Mouse (Mus musculus) embryonic fibroblast, embryonic 13.5 days (primary cell): Measurements from ENCODE around the gene Setd1b. TPM values are rescaled to one million over a fixed set of nuclear protein-coding genes. Genes with fewer than 3 reads are reported as not detected.

Source experiments
- H3K27ac ChIP-seq: 2 replicates; pipeline ENCODE4 v1.5.1; 2012; ENCODE audit warnings: low read length, control low read depth, inconsistent platforms; ENCODE audit not compliant: insufficient read depth
- H3K4me1 ChIP-seq: 2 replicates; pipeline ENCODE4 v1.6.1; 2011; ENCODE audit warnings: low read length; ENCODE audit not compliant: control insufficient read depth, insufficient read depth
- H3K4me3 ChIP-seq: 2 replicates; pipeline ENCODE4 v1.5.1; 2011; ENCODE audit warnings: mild to moderate bottlenecking, control low read depth, low read length; ENCODE audit not compliant: insufficient read depth
- CTCF ChIP-seq: IDR thresholded peaks from 2 replicates; pipeline ENCODE4 v1.5.1; 2011; ENCODE audit warnings: mild to moderate bottlenecking, control low read depth, low read length, moderate library complexity, borderline replicate concordance; ENCODE audit not compliant: insufficient read depth
- POLR2A ChIP-seq: IDR thresholded peaks from 2 replicates; pipeline ENCODE4 v1.6.1; 2011; ENCODE audit warnings: low read depth, mild to moderate bottlenecking, control low read depth, low read length, moderate library complexity
- polyA plus RNA-seq: library from polyadenylated mRNA; stranded (reverse); fragments of >200 nt; gene quantifications from 2 replicates; pipeline ENCODE4 v1.2.4, GENCODE M21; 2011; ENCODE audit warnings: low read depth; ENCODE audit not compliant: missing spikeins, insufficient read length

Gene Setd1b
- polyA plus RNA-seq, 1 experiment: 15.1 TPM

- peaks cover 8% of the 10 kb centered on the region for H3K4me1 ChIP-seq
These were observed 2.0 kb upstream of the Setd1b start for GRCm38 (mm10) chr5:123139722-123140627.

GRCm38 (mm10) chr5:123140694-123141554 lies 1.1 kb upstream of the Setd1b start:
- Histone ChIP-seq H3K4me3 (peak overlapping the region; percentile 82), H3K27ac (peak overlapping the region; percentile 91), H3K4me1 (peaks cover 7% of the 10 kb centered on the region; the same call in 1 of the 2 replicates)
- no peak for TF ChIP-seq CTCF
- peak; percentile 95 for TF ChIP-seq POLR2A

More at GRCm38 (mm10) chr5:123139722-123140627, 2.0 kb upstream of the Setd1b start:
- TF ChIP-seq CTCF (no peak), POLR2A (peak; percentile 82)
- Histone ChIP-seq H3K27ac (peak overlapping the region; percentile 100), H3K4me3 (peak overlapping the region; percentile 53)

- TF ChIP-seq POLR2A: peak; percentile 48; the same call in 1 of the 2 replicates
- TF ChIP-seq CTCF: no peak
- Histone ChIP-seq H3K4me1 (peaks cover 7% of the 10 kb centered on the region; the same call in 1 of the 2 replicates), H3K4me3 (peak overlapping the region; percentile 82), H3K27ac (peak overlapping the region; percentile 91)
These were observed 335 bp upstream of the Setd1b start for GRCm38 (mm10) chr5:123141555-123142160.

- TF ChIP-seq CTCF (no peak), POLR2A (no peak)
- peak overlapping the region; percentile 82 for H3K4me3 ChIP-seq
These were observed 1.4 kb downstream of the Setd1b start for GRCm38 (mm10) chr5:123143251-123143970.

GRCm38 (mm10) chr5:123143971-123144745 lies 2.2 kb downstream of the Setd1b start:
- TF ChIP-seq CTCF: no peak
- no peak for TF ChIP-seq POLR2A
- H3K27ac ChIP-seq: no peak overlapping the region
- peaks cover 12% of the 10 kb centered on the region; the same call in 1 of the 2 replicates for H3K4me1 ChIP-seq
- peak overlapping the region; percentile 82 for H3K4me3 ChIP-seq

More at GRCm38 (mm10) chr5:123143251-123143970, 1.4 kb downstream of the Setd1b start:
- peaks cover 7% of the 10 kb centered on the region; the same call in 1 of the 2 replicates for H3K4me1 ChIP-seq
- H3K27ac ChIP-seq: no peak overlapping the region

- no peak overlapping the region for H3K27ac ChIP-seq
- TF ChIP-seq CTCF (no peak), POLR2A (no peak)
- peaks cover 16% of the 10 kb centered on the region; the same call in 1 of the 2 replicates for H3K4me1 ChIP-seq
- peak overlapping the region; percentile 82 for H3K4me3 ChIP-seq
These were observed 3.0 kb downstream of the Setd1b start for GRCm38 (mm10) chr5:123144746-123145590.

- H3K4me1 ChIP-seq: peaks cover 16% of the 10 kb centered on the region; the same call in 1 of the 2 replicates
- no peak overlapping the region for H3K4me3 ChIP-seq
- H3K27ac ChIP-seq: no peak overlapping the region
- TF ChIP-seq POLR2A: no peak
- no peak for TF ChIP-seq CTCF
These were observed 4.4 kb downstream of the Setd1b start for GRCm38 (mm10) chr5:123146357-123146756.
